ENCODE assay signal across 7 mouse cellular contexts in the genomic region with DNA sequence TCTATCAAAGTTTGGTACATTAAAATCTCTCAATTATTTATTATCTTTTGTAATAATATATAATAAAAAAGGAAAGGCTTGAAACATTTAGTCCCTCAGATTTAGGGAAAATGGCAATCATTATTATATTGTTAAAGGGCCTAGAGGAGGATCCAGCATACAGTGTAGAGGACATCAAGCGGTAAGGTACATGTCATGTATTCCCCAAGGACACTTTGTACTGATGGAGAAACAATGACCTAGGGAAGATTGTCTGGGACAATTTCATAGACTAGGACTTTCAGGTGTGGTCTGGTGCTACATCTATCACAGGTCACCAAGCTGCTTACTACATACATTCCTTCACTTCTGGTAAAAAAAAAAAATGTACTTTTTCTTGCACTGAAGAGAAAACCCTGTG.
DNase-seq lines count a peak whose midpoint lies in the region; ATAC-seq lines count a peak whose summit lies in the region.
"Not testable (repeated sequence)": the region's sequence is repeated elsewhere in the genome, so short reads cannot be mapped to it uniquely, and the experiment has no call there.

No protein-coding gene starts in this region.

- not testable (repeated sequence) for H3K27me3 ChIP-seq in embryonic facial prominence, embryonic 11.5 days (ENCODE audit: control insufficient read depth, insufficient read depth, low read length); embryonic facial prominence, embryonic 15.5 days; forebrain, embryonic 11.5 days (ENCODE audit: control insufficient read depth, insufficient read depth, low read length); heart, embryonic 12.5 days (replicated peaks); hindbrain, embryonic 15.5 days; limb, embryonic 11.5 days (ENCODE audit: control insufficient read depth, insufficient read depth, low read length); midbrain, embryonic 11.5 days (ENCODE audit: control insufficient read depth, insufficient read depth, low read length)

- not testable (repeated sequence) for H3K4me2 ChIP-seq in embryonic facial prominence, embryonic 11.5 days (ENCODE audit: low read depth, low read length); embryonic facial prominence, embryonic 15.5 days (replicated peaks); forebrain, embryonic 11.5 days (ENCODE audit: low read depth, low read length, severe bottlenecking); heart, embryonic 12.5 days; hindbrain, embryonic 15.5 days; limb, embryonic 11.5 days (ENCODE audit: low read depth, severe bottlenecking); midbrain, embryonic 11.5 days

- not testable (repeated sequence) for H3K9ac ChIP-seq in embryonic facial prominence, embryonic 11.5 days (replicated peaks; ENCODE audit: low read length); embryonic facial prominence, embryonic 15.5 days; forebrain, embryonic 11.5 days (ENCODE audit: low read length); heart, embryonic 12.5 days; hindbrain, embryonic 15.5 days; limb, embryonic 11.5 days (ENCODE audit: low read length); midbrain, embryonic 11.5 days (ENCODE audit: low read length)

- not testable (repeated sequence) for H3K36me3 ChIP-seq in embryonic facial prominence, embryonic 11.5 days (replicated peaks; ENCODE audit: control insufficient read depth, insufficient read depth, low read depth, low read length); embryonic facial prominence, embryonic 15.5 days; forebrain, embryonic 11.5 days (ENCODE audit: control insufficient read depth, insufficient read depth, low read length); heart, embryonic 12.5 days; hindbrain, embryonic 15.5 days; limb, embryonic 11.5 days (ENCODE audit: control insufficient read depth, insufficient read depth, low read length); midbrain, embryonic 11.5 days (ENCODE audit: control insufficient read depth, insufficient read depth, low read length)

- H3K27ac ChIP-seq in embryonic facial prominence, embryonic 11.5 days (replicated peaks; ENCODE audit: low read depth, low read length); embryonic facial prominence, embryonic 15.5 days (replicated peaks); forebrain, embryonic 11.5 days (ENCODE audit: low read depth, low read length); heart, embryonic 12.5 days (ENCODE audit: poor library complexity, severe bottlenecking); hindbrain, embryonic 15.5 days (replicated peaks); limb, embryonic 11.5 days (replicated peaks; ENCODE audit: low read depth, low read length); midbrain, embryonic 11.5 days (ENCODE audit: low read depth, low read length): not testable (repeated sequence)

- H3K9me3 ChIP-seq in embryonic facial prominence, embryonic 11.5 days (replicated peaks; ENCODE audit: control insufficient read depth, low read length); embryonic facial prominence, embryonic 15.5 days (replicated peaks); forebrain, embryonic 11.5 days (ENCODE audit: control insufficient read depth, low read length); heart, embryonic 12.5 days (replicated peaks); hindbrain, embryonic 15.5 days; limb, embryonic 11.5 days (ENCODE audit: control insufficient read depth, low read length); midbrain, embryonic 11.5 days (ENCODE audit: control insufficient read depth, low read length): not testable (repeated sequence)

- H3K4me1 ChIP-seq in embryonic facial prominence, embryonic 11.5 days (ENCODE audit: control insufficient read depth, insufficient read depth, low read length); embryonic facial prominence, embryonic 15.5 days; forebrain, embryonic 11.5 days (replicated peaks; ENCODE audit: control insufficient read depth, insufficient read depth, low read length); heart, embryonic 12.5 days (replicated peaks); hindbrain, embryonic 15.5 days (replicated peaks); limb, embryonic 11.5 days (ENCODE audit: control insufficient read depth, insufficient read depth, low read length); midbrain, embryonic 11.5 days (ENCODE audit: control insufficient read depth, insufficient read depth, low read length): not testable (repeated sequence)

- not testable (repeated sequence) for H3K4me3 ChIP-seq in embryonic facial prominence, embryonic 11.5 days (ENCODE audit: low read depth, low read length); embryonic facial prominence, embryonic 15.5 days (replicated peaks); forebrain, embryonic 11.5 days (ENCODE audit: low read depth, low read length); heart, embryonic 12.5 days; hindbrain, embryonic 15.5 days; limb, embryonic 11.5 days (ENCODE audit: low read depth, low read length); midbrain, embryonic 11.5 days (ENCODE audit: low read depth, low read length)

- WGBS in embryonic facial prominence, embryonic 11.5 days: 51% methylated on average over 1 of the region's 1 CpGs
- 42% methylated on average over 1 of the region's 1 CpGs for whole genome bisulfite sequencing in embryonic facial prominence, embryonic 15.5 days
- WGBS in forebrain, embryonic 11.5 days: 57% methylated on average over 1 of the region's 1 CpGs
- WGBS in heart, embryonic 12.5 days: 36% methylated on average over 1 of the region's 1 CpGs
- 46% methylated on average over 1 of the region's 1 CpGs for WGBS in hindbrain, embryonic 15.5 days
- 50% methylated on average over 1 of the region's 1 CpGs for WGBS in limb, embryonic 11.5 days
- 54% methylated on average over 1 of the region's 1 CpGs for WGBS in midbrain, embryonic 11.5 days

- DNase-seq in embryonic facial prominence, embryonic 11.5 days (ENCODE audit: low spot score); forebrain, embryonic 11.5 days (ENCODE audit: low spot score); limb, embryonic 11.5 days (ENCODE audit: low spot score); midbrain, embryonic 11.5 days (ENCODE audit: low spot score, missing footprints): not testable (repeated sequence)

- ATAC-seq in embryonic facial prominence, embryonic 11.5 days (replicated peaks; ENCODE audit: insufficient number of reproducible peaks, low FRiP score, low TSS enrichment, low read depth): 0 out of 2 replicates have a peak, but pooled peaks have one; percentile 52
- ATAC-seq in embryonic facial prominence, embryonic 15.5 days (ENCODE audit: insufficient number of reproducible peaks, low FRiP score, low TSS enrichment, low read depth): 0 out of 2 replicates have a peak, but pooled peaks have one; percentile 19
- 0 out of 2 replicates have a peak, but pooled peaks have one; percentile 33 for ATAC-seq in forebrain, embryonic 11.5 days (replicated peaks; ENCODE audit: low FRiP score)
- ATAC-seq in heart, embryonic 12.5 days (ENCODE audit: insufficient number of reproducible peaks, low FRiP score): peak; percentile 42; the same call in 1 of the 2 replicates
- ATAC-seq in hindbrain, embryonic 15.5 days (ENCODE audit: low FRiP score, low read depth): 0 out of 2 replicates have a peak, but pooled peaks have one; percentile 38
- peak; percentile 66; the same call in 1 of the 2 replicates for ATAC-seq in limb, embryonic 11.5 days (ENCODE audit: insufficient number of reproducible peaks, low FRiP score, low TSS enrichment, low read depth)
- peak; percentile 50; the same call in 1 of the 2 replicates for ATAC-seq in midbrain, embryonic 11.5 days (ENCODE audit: low FRiP score)
